Mouse (Mus musculus) left cerebral cortex, postnatal 4 days (tissue): ENCODE results near the gene Arhgap30. TPM values are rescaled to one million over a fixed set of nuclear protein-coding genes. Genes with fewer than 3 reads are reported as not detected.
A peak's percentile ranks its signal among the peaks of the same experiment; 100 is the strongest.

ENCODE experiments used
- DNase-seq: peaks from one replicate; pipeline ENCODE4 v3.0.0-alpha.2; 2022
- intact Hi-C: fragments of 180-260 bp; cut with DNase I; formaldehyde crosslinking; loops from one replicate; pipeline ENCODE4 v1.15.1; 2025
- total RNA-seq, 2 experiments: library from RNA; stranded (reverse); gene quantifications; 2 replicates each; pipeline ENCODE4 v1.2.3; 2021

The Arhgap30 gene
- total RNA-seq, result 1 to 10 TPM in 1 of 2 experiments, under 1 TPM in 1; 0.98 to 1.6 TPM

DNA sequence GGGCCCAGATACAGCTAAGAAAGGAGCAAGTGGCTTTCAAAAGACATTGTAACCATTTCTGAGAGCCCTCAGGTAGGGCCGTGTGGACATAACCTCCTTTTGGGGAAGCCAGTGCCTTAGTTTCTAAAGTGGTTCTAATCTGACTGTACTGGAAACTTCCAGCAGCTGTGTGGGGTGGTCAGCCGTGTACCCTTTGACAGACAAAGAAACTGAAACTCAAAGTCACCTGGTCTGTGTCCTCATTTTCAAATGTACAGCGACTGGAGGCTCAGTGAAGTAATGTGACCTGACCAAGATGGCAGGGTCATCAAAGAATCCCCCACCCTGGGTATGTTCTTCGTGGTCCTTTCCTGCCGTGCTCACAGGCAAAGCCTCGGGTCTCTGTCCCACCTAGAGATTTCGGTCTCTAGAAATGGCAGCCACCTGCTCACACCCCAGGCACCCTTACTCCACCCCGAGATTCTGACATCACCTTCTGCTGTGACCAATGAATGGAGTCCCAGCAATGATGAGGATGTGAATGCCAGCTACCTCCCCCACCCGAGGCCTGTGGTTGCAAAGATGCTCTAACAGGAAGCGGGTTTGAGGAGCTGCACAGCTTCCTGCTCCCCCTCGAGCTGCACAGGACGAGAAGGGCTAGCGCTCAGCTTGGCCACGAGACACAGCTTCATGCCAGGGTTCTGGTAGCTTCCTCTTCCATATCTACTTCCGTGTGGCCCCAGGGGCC lies at the start of gene Arhgap30:
Gene Arhgap30, plus strand, starts transcription at position 579 of the 727 bp plus-strand sequence.
- intact Hi-C loops, result no loop called here
- DNase-seq, result no peak

DNA sequence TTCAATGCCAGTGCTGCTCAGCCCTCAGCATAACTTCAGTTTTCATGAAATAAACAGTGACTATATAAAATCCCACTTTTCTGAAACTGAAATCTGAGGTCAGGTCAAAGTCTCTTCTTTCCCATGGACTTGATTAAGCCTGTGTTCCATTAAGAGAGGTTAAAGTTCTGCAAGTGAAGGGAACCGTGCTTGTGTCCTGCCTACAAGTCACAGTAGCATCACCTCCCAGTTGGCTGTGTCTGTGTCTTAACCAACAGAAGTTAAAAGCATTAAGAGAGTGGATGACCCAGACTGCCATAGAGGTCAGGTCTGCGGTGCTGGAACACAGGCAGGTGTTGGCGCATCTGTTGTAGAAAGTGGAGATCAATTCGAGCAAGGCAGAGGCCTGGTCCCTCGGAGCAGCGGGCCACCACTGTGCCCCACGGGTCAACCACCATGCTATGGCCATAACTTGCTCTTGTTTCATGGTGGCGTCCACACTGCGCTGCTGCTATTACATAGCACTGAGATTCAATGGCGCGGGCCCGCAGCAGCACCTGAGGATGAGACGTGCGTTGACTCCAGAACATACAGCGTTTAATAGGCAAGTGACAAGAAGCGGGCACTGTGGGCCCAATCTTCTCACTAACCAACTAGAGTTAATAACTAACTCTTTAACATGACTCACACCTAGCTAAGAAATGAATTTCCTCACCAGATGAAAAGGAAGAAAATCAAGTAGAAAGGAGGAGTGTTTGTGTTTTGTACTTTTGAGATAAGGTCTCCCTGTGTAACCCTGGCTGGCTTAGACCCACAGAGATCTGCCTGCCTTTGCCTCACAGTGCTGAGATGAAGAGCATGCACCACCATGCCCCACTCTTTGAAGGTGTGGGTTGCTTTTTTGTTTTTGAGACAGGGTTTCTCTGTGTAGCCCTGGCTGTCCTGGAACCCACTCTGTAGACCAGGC lies 46.2 kb upstream of the Arhgap30 start:
- no peak for DNase-seq
- intact Hi-C loops, result no loop called here

DNA sequence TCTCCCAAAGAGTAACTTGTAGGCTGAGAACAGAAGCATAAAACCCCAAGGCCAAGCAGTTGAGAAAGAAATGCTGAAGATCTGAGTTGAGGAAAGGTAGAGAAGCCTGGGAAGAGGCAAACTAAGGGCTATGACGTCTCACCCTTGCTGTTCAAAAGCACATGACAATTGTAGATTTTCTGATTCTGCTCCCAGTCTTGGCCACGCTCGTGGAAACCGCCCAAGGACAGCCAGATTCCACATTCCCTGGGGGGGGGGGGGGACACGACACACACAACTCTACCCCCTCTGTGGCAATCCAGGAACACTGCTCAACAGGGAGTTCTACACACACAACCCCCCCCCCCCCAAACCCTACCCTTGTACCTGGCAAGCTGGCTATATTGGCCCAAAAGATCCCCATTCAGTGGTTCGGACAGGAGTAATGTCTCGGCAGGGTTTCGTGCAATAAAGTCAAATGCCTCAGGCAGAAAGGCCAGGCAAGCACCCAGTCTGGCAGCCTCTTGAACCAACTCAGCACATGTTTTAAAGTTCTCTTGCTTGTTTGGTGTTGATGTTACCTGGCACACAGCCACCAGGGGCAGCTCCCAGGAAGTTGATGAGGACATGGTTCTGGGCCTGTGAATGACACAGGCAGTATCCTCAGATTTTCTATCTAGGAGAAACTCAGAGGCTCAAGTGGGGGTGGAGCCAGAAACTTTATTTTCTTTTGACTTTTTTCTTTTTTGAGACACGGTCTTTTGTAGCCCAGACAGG lies 44.7 kb upstream of the Arhgap30 start:
- no peak for DNase-seq
- intact Hi-C loops, result no loop called here

DNA sequence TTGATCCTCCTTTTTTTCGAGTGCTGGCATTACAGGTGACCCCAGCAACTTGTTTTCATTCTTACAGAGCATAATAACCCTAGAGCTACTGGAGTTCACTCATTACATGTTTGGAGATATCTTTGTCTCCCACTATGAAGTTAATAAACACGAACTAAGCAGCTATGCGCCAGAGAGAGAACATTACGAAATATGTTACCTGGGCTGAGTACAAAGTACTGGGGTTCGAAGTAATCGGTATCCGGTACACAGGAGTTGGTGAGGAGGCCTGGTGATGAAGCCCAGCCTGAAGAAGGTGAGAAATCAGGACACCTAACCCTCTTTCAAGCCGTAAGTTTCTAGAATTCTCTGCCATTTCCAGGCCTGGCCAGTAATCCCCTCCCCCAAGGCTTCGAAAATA lies 44.0 kb upstream of the Arhgap30 start:
- intact Hi-C loops, result no loop called here
- DNase-seq, result no peak

DNA sequence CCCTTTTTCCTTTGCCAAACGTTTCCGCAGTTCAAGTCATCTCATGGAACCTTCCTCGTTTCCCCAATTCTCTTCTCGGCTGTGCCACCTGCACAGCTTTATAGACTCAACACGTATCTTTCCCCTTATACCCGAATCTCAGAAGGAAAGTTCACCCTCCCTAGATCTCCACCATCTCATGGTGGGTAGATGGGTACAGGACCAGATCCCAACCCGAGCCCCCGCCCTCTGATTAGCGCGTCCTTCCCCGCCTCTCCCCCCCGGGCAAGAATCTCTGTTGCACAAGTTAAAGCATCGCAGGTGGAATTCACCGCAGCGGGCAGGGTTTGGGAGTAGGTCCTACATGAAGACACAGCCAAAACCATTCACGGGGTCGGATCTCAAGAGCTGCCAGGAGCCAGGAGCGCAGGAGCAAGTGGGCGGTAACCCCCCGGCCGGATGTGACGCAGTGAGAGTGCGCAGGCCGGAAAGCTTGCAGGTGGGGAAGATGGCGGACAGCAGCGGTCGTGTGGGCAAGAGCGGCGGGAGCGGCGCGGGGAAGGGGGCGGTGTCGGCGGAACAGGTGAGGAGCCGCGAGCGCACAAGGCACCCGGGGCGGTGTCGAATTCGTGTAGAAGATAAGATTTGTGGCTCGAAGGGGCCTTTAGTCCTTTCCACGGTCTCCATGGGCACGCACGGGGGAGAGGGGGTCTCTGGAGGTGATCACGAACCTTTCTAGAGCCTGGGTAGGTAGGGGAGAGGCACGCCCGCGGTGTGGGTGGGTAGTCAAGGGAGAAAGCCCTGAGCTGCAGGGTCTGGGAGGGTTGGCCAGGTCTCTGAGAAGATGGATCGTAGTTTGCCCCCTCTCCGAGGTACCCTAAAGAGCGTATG lies 43.3 kb upstream of the Arhgap30 start, which contains the start of the genes Nit1 and Pfdn2:
Gene Nit1, minus strand, starts transcription at position 422 of the 870 bp plus-strand sequence.
Gene Pfdn2, plus strand, starts transcription at position 446 of the 870 bp plus-strand sequence.
- peak; percentile 91 for DNase-seq
- intact Hi-C loops, result no loop called here

DNA sequence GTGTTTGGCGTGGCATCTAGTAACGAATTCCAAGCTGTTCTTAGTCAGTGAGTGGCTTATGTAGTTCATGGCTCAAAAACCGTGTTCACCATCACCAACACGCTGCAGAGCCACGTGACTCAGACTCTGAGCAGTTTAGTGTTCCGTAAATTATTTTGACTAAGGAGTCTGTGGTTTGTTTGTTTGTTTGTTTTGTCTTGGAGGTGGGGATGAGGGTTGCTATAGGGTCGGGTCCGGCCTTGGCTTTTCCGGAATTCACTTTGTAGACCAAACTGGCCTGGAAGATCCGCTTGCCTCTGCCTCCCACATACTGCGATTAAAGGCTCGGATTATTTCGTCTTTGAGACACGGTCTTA lies 42.7 kb upstream of the Arhgap30 start:
- no peak for DNase-seq
- intact Hi-C loops, result no loop called here

DNA sequence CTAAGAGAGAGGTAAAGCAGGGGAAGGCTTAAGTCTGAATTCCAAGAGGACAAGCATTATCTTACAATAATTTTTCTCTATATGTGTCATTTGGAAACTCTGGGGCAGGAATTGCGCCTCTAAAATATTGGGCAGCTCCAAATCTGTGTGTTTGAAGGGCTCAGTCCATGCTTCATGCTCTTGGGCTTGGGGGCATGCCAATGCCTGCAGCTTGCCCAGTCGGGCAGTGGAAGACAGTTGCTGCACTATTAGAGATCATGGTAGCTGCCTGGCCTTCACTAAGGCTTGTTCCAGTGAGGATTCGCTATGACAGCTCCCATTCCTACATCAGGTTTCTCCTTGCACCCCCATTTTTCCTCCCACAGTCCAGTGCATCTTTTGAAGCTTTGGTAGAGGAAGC lies 40.1 kb upstream of the Arhgap30 start:
- DNase-seq, result no peak
- intact Hi-C loops, result no loop called here

DNA sequence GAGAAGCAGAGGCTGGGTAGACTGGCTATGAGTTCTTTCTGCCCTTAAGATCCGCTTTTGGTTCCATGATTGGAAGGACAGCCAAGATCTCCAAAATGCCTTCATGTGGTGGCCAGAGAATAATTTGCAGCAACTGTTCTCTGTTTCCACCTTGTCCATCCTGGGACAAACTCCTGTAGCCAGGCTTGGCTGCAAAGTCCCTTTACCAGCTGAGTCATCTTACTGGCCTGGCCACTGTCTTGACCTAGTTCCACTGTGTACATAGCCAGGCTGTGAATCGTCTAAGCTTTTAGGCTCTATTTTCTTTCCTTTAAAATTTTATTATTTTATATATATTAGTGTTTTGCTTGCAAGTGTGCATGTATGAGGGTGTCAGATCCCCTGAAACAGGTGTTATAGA lies 39.5 kb upstream of the Arhgap30 start:
- intact Hi-C loops, result no loop called here
- no peak for DNase-seq

DNA sequence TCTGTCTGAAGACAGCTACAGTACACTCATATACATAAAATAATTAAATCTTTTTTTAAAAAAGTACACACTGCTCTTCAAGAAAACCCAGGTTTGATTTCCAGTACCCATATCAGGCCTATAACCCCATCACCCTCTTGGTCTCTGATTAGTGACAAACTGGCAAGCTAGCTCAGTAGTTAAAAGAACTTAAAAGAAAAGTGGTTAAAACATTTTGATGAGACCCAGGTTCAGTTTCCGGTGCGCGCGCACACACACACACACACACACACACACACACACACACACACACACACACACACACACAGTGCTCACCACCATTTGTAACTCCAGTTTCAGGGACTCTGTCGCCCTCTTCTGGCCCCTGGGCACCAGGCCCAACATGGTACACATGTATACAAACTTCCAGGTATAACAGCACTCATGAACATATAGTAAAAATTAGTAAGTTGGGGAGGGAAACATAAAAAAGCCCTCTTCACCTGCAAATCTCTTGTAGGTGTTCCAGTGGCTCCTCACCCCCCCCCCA lies 32.9 kb upstream of the Arhgap30 start:
- intact Hi-C loops, result no loop called here
- DNase-seq, result no peak

DNA sequence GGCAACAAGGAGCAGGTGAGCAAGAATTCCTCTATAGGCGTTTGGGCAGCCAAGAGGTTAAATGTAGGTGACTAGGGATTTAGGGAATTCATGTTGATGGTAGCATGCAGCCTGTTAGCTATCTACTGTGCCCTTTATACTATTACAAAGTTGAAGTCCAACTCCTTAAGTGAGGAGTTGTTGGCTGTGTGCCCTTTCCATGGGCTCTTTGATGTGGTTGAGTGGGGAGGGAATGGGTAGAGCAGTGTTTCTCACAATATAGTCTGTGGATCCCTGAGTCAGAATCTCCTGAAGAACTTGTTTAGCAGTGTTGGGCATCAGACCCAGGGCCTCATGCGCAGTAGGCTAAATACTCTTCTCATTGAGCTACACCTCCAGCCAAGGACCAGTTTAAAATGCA lies 31.9 kb upstream of the Arhgap30 start:
- intact Hi-C loops, result no loop called here
- DNase-seq, result no peak

DNA sequence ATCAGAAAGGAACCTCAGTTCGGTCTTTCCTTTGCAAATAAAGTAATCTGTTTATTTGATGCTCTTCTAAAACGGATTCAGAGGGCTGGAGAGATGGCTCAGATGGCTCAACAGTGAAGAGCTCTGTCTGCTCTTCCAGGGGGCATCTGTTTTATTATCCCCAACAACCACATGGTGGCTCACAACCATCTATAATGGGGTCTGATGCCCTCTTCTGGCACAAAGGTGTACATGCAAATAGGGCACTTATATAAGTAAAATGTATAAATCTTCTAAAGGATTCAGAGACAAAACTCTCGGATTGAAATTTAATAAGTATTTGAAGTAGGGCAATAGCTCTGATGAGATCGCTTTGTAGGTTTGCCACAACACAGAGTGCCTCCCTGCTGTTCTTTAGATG lies 30.3 kb upstream of the Arhgap30 start:
- DNase-seq, result no peak
- intact Hi-C loops, result no loop called here

DNA sequence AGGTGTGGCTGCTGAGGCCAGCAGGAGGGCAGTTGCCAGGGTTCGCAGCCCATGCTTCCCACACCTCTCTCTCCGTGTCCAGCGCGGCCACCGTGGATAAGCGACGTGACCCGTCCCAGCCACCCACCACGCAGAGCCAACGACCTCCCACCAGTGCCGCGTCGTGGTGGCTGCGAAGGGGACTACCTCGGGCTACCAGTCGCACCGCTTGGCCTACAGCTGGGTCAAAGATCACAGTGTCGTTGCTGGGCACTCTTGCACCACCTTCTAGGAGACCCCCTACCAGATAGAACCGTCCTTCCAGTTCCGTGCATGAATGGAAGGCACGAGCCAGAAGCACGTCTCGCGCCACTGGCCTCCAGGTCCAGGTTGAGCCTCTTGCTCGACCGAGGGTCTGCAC lies 28.5 kb upstream of the Arhgap30 start:
- peak; percentile 33 for DNase-seq
- intact Hi-C loops, result loop anchor here (5.0 kb wide), 1 partner anchor 117 kb away; no protein-coding TSS in a partner anchor

DNA sequence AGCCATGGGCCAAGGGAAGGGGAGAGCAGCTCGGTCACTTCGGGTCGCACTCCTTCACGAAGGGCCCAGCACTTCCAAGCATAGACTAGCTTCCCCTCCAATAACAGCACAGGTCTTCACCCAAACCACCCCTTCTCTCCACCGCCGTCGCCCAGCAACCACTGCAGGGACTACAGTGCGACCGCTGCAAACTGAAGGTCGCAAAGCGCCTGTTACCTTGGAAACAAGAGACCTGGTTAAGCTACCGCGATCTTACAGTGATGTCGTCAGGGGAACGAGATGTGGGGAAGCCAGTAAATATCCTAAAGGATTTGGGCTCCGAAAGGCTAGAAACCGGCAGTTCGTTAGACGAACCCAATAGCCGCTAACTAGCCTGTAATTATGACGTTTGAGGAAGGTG lies 28.1 kb upstream of the Arhgap30 start, which contains the start of gene Klhdc9:
Gene Klhdc9, minus strand, starts transcription at position 143 of the 400 bp plus-strand sequence.
- intact Hi-C loops, result loop anchor here (5.0 kb wide), 1 partner anchor 117 kb away; no protein-coding TSS in a partner anchor
- peak; percentile 94 for DNase-seq

DNA sequence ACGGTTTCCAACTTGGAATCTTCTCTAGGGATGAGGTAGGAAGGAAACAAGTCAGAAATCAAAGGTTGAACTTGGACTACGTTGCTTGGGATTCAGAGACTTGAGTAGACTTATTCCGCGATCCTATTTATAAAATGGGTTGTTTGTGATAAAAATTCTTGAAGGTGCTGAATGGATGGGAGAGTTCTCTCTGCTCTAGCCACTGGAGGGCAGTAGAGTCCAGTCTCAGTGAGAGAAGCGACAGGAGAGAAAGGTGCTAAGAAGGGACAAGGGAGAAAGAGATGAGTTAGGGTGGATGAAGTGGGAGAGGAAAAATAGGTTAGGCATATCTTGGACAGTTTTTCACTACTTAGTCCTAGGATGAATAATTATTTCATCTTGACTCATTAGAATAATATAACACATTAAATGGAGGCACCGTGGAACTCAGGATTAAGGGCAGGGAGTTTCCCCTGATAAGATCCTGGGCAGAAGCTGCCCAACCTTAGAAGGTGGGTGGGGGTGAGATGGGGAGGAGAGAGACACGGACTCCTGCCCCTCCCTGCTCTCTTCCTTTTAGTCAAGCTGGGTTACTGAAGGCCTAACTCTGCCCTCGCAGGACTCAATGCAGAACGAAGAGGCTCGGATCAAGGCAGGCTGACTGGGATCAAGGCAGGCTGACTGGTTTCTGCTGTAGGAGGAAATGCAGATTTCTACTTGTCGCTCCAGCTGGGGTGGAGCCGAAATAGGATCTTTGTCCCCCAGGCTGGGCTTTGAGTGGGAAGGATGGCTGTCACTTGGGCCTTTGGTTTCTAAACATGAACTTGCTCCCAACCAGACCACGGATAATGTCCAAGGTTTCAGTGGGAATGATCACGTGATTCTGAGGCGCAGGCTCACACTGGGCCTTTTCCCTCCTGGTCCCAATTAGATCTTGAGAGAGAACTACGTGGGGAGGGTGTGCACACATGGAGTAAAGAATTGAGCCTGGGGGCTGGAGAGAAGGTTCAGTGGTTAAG lies 27.3 kb upstream of the Arhgap30 start:
- intact Hi-C loops, result loop anchor here (5.0 kb wide), 1 partner anchor 116 kb away; no protein-coding TSS in a partner anchor

DNA sequence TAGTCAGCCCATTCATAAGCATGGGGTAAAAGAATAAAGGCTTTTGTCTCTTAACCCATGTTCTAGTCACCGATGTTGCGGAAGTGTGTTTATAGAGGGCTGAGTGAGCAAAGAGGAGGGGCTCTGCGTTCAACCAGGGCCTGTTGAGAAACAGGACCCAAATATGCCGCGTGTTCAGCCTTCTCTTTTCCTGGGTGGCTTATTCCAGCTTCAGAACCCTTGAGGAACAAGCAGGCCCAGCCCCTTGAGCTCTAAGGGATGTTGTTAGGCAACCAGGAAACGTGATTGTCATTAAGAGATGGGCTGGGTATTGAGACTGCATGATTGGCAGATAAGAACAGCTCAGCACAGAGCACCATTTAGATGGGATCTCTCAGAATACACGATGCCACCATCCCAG lies 22.8 kb upstream of the Arhgap30 start:
- intact Hi-C loops, result no loop called here
- DNase-seq, result no peak

More for the DNA sequence above, 27.3 kb upstream of the Arhgap30 start:
- peak; percentile 68 for DNase-seq

DNA sequence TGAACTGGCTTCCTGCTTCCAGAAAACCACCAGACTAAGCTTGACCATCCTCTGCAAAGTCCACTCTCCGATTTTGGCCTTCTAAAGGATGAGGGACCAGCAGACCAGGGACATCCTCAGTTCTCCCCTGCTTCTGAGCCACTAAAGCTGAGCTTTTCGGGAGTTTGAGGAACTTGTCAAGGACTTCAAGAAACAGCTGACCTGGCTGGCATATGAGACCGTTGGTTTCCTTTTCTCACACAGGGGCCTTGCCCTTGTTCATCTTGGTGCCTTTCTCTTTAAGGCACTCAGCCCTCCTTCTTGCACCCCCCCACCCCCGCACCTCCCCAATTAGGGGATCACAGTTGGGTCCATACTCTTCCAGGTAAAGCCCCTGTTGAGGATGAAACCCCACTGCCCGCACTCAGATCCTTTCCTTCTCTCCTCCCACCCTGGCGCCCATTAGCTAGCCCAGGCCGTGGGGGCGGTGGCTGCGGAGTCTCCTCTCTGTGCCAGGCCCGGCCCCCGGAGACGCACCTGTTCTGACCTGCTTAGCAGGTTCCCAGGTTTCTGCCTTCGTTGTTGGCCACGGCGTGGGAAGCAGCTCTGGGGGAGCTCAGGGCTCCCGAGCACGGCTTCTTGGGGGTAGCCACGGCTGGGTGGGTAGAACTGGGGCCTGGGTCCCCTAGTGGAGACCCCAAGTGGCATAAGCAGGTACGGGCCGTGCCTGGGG lies 18.8 kb upstream of the Arhgap30 start, which contains the start of gene Nectin4:
Gene Nectin4, plus strand, starts transcription at position 255 of the 712 bp plus-strand sequence.
- intact Hi-C loops, result no loop called here
- no peak for DNase-seq

DNA sequence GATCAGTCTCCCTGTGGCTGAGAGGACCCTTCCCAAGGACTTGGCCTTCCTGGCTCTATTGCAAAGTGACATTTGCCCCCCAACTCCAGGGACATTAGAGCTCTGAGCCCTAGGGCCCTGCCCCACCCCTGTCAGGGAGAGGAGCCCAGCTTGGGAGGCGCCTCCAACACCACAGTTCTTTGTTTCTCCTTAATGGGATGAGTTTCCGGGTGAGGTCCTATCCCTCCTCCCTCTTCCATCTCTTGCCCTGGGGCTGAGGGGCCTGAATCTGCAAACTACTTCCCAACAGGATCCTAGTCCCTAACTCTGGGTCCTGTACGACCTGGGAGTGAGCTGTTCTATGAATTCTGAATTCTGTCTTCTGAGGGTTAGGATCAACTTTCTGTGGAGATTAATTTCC lies 15.9 kb upstream of the Arhgap30 start:
- intact Hi-C loops, result no loop called here
- no peak for DNase-seq
